Mouse (Mus musculus) 416B (cell line): Measurements from ENCODE around the gene Gldn.

ENCODE experiments used
- DNase-seq: peaks from one replicate; pipeline ENCODE4 v3.0.0; 2011; ENCODE audit warnings: low read depth

Gene Gldn

DNA sequence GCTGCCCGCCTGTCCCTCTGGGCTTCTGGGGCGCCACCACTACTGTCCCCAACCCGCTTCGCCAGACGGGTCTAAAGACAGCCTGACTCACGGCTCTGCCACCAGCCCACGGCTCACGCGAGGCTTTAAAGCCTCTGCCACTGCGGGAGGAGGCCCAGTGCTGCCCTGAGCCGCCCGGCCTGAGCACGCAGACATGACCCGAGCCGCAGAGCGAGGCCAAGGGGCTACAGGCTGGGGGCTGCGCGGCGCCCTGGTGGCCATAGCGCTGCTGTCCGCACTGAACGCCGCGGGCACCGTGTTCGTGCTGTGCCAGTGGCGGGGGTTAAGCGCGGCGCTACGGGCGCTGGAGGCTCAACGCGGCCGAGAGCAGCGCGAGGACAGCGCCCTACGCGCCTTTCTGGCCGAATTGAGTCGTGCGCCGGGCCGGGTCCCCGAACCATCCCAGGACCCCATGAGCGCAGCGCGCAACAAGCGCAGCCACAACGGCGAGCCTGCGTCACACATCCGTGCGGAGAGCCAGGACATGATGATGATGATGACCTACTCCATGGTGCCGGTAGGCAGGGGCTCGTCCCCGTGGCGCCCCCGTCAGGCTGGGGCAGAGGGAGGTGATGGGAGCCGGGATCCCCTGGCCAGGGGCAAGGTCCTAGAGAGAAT lies at the start of gene Gldn:
Gene Gldn, plus strand, starts transcription at position 156 of the 657 bp plus-strand sequence.
- DNase-seq: no peak

DNA sequence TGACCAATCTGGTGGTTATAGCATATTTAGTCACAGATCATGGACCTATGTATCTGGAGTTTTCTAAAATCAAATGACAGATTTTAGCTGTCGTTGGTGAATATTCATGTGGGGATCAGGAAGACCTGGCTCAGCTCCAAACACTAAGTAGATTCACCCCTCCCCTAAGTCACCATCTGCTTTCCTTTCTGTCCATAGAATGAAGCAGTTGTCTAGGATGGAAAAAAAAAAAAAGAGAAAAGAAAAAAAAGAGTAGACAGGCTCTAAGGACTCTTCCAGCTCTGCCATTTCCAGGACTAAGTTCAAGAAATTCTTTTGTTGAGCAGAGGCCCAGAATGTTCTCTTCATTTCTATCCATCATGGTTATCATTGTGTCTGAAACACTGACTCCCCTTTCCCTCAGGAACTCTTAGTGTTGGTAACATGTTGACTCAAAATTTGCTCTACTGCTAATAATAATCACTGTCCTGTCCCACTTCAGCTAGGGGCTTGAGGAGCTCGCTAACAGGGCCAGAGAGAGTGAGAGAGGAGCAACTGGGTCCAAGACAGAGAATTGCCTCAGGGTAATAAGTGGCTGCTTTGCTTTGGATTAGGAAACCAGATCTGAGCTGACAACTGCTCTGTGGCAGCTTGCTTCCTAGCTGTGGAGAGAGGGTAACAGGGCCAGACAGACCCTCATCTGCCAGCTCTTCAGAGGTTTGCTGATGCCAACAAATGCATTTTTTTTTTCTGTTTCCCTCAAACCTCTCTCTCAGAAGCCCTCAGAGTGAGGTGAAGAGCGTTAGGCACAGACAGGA lies 41.2 kb upstream of the Gldn start:
- no peak for DNase-seq

DNA sequence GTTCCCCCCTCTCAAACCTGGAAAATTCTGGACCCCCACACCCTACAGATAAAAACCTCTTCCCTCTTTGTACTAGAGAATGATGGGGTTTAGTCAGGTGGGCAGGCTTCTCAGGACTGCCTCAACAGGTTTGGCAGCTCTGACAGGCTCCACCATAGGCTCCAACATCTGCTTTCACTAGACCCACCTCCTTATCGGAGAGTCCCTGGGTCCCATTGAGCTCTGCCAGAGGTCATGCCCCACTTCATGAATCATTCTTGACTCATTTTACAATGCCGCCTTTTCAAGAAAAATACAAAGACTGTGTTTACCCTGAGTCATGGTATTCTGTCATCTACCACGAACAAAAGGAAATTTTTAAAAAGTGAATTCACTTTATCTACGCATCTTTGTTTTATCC lies 21.5 kb upstream of the Gldn start:
- DNase-seq: no peak

DNA sequence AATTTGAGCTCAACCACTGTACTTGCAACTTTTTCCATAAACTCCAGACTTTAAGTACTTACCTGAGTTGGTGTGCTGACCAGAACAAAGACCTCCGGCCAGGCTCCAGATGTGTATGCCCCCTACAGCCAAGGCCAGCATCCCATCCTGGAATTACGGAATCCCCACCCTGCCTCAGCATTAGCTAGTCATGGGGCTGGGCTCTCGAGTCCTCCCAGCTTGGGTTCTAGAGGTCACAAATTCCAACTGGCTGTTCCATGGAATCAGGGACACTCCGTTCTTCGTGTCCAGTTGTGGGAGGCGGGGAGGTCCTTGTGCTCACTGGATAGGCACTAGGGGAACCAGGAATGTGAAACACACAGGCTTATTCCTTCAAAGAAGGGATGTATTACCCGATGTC lies 18.3 kb upstream of the Gldn start, which contains the start of gene Cyp19a1:
Gene Cyp19a1, minus strand, starts transcription at position 101 of the 400 bp plus-strand sequence.
- no peak for DNase-seq

DNA sequence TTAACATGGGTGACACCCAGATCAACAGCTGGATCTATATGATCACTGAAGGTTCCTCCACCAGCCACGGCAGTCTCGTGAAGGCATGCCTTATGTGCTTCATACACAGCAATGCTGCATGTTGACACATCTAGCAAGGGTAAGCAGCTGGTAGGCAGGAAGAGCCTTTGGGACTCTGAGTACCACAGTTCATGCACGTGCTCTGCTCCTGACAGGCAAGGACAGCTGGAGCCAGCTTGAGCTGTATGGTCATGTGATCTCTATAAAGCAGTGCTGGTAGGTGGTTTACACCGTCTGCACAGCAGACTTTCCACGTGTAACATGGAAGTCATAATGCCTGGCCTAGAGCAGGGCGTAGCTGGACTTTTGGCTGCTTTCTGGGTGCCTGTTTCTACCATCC lies 16.3 kb upstream of the Gldn start:
- no peak for DNase-seq

DNA sequence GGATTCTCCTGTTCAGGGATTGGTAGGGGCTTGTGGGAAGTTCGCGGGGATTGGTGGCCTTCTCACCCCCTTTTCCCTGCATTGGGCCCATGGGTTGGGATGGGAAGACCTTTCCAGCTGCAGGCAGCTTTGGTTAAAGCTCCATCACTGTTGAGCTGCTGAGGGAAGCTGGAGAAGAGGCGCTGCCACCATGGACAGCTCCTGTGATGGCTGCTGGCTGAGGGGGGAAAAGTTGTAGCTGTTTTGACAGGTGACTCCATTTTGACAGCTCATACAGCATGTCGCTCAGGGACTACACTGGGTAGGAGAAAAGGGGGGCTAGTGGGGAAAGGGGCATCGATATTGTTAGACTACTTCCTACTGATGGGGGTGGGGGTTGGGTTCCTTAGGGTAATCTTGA lies 15.4 kb upstream of the Gldn start:
- peak; percentile 3 for DNase-seq

DNA sequence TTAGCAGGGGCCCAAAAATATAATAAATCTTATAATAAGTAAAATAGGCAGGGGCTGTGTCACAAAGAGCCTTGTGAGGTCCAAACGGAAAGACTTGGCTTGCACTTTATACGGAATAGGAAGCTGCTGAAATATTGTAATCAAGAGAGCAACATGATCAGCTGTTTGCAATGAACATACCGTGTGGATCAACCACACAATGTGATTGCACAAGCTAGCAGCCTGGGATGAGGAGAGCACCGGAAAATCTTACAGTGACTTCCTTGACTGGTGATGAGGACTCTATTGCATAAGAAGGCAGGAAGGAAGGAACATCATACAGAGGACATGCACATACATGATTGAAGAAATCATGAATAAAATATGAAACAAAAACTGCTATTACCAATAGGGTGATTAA lies 11.0 kb upstream of the Gldn start:
- DNase-seq: peak; percentile 31

DNA sequence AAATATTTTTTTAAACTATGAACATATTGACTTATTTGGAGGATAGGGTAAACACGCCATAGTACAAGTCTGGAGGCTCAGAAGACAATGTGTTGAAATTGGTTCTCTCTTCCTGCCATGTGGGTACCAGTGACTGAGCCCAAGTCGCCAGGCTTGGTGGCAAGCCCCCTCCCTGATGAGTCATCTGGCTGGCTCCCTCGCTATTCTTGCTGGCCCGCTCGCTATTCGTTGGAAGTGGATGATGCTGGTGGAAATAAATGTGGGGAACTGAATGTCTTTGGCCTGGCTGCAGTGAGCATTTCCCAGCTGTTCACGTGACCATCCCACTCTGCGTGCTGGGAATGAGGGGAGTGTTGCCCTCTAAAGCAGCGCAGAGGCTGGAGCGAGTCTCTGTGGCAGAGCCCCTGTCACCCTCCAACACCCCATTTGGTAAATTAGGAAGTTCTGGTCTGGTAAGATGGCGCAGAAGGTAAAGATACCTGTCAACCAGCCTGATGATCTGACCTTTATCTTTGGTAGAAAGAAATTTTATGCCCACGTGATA lies 7.2 kb upstream of the Gldn start:
- no peak for DNase-seq

DNA sequence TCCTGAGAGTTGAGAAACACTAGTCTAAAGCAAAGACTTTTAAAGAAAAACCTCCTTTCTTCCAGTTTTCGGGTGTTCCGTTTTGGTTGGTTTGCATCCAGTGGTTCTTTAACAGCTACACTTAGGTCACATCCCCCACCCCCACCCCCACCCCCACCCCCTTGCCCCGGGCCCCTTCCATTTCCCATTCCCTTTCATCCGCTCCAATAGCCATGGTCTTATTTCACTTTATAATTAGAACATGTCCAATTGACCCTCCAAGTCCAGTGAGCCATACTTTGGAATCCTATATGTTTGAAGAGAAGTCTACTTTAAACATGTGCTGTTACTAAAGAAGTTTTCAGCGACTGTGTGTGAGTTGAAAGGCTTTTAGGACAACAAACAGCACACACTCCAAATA lies 1.5 kb downstream of the Gldn start:
- DNase-seq: no peak

DNA sequence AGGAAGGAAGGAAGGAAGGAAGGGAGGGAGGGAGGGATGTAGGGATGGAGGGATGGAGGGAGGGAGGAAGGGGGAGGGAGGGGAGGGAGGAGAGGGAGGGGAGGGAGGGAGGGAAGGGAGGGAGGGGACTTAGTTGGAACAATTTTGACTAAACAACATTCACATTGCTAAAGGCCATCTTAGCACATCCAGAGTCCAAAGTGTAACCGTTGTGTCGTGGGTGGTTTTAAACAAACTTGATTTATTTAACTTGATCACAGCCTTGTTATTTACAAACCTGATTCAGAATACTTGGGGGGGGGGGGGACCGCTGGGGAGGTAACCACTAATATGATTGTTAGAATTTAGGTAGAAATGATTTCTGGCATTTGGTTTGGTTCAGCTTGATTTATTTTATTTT lies 13.1 kb downstream of the Gldn start:
- DNase-seq: no peak

DNA sequence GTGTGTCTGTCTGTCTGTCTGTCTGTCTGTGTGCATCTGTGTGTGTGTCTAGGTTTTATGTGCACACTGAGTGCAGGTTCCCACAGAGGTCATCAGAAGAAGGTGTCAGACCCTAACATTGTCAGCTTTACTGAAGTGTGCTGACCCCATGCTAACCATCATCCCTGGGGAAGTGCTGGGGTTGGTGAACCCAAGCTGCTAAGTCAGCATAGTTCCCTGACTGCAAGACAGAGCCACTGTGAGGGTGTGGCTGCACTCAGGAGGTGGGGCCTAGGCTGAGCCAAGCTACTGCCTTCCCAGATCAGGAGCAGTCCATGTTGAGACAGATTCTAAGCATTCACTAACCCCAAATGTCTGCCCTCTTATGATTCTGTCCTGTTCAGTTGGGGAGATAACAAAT lies 13.5 kb downstream of the Gldn start:
- no peak for DNase-seq

DNA sequence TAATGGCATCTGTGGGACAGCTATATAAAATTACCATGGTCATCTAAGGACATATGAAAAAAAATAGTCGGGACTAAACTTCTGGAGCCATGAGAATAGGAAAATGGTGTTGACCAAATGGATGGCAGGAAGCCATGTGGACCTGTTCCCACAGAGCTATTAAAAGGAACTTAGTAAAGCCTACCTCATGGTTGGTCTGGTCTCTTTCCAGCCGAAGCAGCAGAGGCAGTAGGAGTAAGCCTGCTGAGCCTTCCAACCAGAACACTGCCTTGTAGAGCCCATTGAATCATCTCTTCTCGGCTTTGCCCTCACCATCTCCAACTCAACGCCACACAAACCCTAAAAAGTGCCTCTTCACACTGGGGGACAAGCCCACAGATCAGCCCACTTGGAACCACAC lies 15.0 kb downstream of the Gldn start:
- no peak for DNase-seq

DNA sequence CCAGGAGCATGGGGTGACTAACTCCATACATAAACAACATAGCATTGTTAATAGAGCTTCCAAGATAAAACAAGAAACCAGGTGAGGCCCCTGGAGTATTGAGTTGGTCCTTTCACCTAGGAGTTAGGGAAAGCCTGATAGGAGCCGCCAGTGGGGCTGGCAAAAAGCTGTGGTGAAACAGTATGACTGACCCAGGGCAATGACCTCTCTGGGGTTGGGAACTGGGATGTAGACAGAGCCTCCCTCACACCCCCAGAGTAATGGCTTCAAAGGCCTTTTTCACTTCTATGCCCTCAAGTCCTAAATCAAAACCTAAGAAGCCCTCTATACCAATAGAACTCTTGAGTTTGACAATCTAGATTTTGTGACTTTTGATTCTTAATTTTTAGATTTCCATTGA lies 21.9 kb downstream of the Gldn start:
- DNase-seq: no peak

DNA sequence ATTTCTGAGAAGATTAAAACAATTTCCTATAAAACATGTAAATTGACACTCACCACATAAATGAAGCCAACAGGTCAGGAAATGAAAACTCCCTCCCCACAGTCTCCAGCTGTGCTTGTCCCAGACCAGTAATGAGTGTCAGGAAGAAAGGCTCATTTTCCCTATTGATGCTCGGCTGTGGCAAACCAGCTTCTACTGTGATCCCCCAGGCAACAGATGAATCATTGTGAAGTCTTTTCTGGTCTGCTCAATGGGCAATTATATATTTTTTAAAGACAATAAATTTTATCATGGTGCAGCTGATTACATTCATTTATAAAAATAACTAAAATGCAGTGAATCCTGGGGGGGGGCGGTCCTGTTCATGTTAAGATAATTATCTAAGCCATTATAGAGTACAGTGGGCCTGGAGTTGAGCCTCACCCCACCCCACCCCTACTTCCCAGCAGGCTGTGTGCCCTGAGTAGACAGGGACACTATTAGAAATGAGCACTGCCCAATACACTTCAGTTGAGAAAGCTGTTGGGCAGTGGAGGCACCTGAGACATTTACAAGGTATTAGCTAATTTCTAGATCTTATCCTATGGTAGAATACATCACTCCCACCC lies 22.6 kb downstream of the Gldn start:
- DNase-seq: no peak

DNA sequence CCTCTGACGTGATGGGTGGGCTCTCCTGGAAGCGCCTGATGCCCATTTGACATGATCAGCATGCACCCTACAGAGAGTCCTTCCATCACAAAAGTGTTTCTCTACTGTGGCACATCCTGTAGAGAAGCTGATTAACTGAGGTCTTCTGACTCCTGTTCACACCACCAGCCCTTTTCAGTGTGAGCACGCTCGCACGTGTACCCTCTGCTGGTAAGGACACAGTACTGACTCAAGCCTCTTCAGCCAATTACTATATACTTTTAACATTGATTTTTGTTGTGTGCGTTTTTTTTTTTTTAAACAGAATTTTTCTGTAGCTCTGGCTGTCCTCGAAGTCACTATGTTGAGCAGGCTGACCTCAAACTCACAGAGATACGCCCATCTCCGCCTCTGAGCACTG lies 30.1 kb downstream of the Gldn start:
- DNase-seq: no peak

DNA sequence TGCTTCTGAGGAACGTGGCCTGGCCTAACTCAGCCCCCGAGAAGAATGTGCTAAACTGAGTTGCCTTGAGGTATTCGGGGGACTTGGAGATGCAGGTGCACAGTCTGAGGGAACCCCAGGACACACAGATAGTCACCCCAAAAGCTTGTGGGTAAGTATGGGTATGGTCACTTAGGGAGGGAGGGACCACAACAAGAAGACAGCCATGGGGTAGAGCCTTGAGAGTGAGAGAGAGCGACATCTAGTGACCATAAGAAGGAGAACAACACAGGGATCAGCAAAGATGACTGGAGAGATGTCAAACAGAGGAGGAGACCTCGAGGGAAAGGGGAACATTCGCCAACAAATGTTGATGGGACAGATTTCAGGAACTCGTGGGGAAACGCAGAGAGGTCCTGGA lies 37.2 kb downstream of the Gldn start:
- DNase-seq: peak; percentile 36

DNA sequence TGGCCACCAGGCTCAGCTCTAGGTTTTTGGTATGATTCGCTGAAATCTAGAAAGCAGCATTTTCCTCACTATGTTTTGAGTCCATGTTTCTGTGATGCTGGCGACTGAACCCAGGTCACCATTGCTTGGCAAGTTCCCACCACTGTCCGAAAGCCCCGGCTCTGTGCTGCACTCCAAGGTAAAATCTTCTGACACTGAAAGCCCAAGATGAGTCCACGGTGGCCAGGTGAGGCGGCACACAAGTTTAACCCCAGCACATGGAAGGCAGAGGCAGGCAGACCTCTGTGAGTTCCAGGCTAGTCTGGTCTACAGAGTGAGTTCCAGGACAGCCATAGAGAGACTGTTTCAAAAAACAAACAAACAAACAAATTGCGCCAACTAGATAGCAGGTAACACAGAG lies 42.9 kb downstream of the Gldn start:
- no peak for DNase-seq

DNA sequence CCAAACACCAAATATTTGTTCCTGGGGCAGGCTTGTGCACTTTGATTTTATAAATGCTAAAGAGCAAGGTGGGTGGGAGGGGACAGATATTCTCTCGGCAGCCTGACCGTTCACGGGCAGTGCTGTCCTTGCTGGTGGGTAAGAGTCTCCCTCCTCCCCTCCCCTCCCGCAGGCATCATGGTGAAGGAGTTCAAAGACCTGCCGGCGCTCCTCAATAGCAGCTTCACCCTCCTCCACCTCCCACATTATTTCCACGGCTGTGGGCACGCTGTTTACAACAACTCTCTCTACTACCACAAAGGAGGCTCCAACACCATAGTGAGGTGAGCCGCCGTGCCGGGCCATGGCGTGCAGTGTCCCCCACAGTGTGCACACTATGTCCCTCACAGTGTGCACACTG lies 49.3 kb downstream of the Gldn start:
- no peak for DNase-seq

DNA sequence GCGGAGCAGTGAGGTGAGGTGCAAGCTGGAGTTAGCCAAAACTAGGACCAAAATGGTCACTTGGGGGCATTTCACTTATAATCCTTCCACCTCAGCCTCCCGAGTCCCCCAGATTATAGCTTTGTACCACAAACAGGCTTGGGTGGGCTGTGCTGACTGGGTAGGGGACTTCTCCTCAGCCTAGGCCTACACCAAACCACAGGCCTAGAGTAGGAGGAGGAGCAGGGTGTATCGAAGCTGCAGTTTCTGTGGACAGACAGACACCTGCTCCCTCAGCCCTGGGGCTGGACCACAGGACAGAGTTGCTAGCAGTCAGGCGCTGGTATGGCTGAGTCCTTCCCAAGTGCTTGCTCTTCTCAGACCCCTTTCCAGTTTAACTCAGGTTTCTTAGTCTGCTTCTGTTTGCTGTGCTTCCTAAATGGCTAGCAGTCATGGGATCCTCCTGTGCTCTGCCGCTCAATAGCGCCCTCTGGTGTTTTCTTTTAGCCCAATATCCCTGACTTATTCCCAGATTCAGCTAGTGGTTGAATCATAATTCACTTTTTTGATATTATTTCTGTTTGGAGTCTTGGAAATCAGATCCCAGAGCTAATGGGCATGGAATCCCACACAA lies 50.4 kb downstream of the Gldn start:
- peak; percentile 42 for DNase-seq

DNA sequence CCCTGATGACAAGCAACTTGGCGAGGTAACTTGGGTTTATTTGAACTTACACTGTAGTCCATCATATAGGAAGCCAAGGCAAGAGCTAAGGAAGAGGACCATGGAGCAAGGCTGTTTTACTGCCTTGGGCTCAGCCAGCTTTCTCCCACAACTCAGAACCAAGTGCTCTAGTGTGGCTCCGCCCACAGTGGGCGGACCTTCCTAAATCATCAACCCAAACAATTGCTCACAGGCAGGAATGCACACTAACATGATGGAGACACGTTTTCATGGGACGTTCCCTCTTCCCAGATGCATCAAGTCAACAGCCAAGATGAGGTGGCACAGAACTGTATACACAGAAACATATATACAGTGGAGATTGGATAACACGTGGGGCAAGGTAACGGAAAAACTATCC lies 55.7 kb downstream of the Gldn start:
- no peak for DNase-seq

DNA sequence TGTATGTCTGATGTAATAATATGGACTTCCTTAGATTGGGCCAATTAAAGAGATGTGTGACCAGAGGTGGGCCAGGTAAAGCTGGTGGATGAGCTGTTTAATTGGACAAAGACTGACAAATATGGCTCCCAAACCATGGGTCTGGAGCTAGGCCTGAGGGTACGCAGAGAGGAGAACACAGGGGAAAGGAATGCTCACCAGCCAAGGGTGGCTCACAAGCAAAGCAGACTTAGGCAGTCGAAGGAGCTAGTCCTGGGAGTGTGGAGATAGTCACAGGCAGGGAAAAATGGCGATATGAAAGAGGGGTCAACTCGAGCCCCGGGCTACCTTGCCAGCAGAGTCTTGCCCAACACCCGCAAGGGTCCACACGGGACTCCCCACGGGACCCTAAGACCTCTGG lies 70.5 kb downstream of the Gldn start:
- no peak for DNase-seq
